Mouse (Mus musculus) adrenal gland, postnatal 0 days (tissue): ENCODE results near the gene Lrrc2. TPM values are rescaled to one million over a fixed set of nuclear protein-coding genes. Genes with fewer than 3 reads are reported as not detected.

Experiments used
- microRNA-seq: library from miRNA; unstranded; fragments of <30 nt; microRNA quantifications from one replicate; pipeline ENCODE4, GENCODE M21; 2016; ENCODE audit warnings: borderline replicate concordance; ENCODE audit not compliant: insufficient number of aligned reads
- polyA plus RNA-seq: library from polyadenylated mRNA; unstranded; fragments of >200 nt; fragmentation: Nextera tagmentation; extraction: Ambion mirVana; gene quantifications from 2 replicates; pipeline ENCODE4 v1.2.1, GENCODE M21; 2015

Gene Lrrc2
- polyA plus RNA-seq: 6.2 and 9.1 TPM in 2 replicates

DNA sequence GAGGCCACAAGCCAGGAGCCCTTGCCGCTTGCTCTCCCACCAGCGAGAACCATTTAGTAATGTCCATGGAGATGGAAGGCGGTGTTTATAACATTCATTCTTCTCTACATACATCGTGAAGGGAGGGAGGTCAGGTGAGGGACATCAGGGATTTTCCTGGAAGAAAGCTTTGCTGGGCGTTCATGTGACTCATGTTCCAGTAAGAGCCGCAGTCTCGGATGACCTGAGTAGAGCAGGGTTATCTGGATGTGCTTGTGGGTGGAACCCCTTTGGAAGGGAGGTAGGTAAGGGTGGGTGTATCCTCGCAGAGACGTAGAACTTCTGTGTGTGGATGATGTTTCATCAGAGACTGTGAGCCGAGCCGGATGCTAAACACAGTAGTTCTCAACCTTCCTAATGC lies at the start of gene Lrrc2:
Lrrc2 (plus strand) TSS at position 149 of the 400 bp plus-strand sequence.

DNA sequence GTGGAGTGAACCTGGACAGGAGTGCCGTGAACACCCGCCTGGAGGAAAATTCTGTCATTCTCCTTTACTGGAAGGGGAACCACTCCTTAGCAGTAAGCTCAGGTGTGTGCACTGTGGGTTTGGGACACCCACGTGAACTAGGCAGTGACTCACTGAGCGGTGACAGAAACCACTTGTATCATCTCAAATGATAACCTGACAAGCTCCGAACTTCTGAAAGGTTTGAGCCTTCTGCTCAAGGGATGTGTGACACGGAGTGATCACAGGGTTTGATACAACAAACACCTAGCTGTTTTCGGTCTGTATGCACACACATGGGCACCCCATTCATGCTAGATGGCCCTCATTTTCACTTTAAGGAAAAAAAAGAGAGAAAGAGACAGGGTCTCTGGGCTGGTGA lies 34.6 kb upstream of the Lrrc2 start, which contains the start of gene Fam240a:
Fam240a (minus strand) TSS at position 76 of the 400 bp plus-strand sequence.

DNA sequence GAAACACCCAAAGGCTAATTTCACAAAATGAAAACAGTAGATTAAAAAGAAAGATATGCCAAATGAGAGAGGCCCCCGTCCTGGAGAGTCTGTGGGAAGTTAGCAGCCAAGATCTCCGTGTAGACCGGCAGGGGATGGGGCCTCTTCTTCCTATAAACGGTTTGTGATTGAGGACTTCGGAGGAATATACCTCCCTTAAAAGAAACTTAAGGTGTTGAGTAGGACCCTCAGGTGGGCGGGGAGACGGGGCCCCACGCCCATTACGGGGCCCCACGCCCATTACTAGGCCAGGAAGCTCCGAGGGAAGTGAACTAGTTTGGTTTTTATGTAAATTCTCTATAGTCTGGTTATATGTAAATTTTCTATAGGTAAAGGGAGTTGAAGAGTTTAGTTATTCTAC lies 5.4 kb upstream of the Lrrc2 start, which contains the start of gene Tdgf1:
Tdgf1 (minus strand) TSS at position 233 of the 400 bp plus-strand sequence.

DNA sequence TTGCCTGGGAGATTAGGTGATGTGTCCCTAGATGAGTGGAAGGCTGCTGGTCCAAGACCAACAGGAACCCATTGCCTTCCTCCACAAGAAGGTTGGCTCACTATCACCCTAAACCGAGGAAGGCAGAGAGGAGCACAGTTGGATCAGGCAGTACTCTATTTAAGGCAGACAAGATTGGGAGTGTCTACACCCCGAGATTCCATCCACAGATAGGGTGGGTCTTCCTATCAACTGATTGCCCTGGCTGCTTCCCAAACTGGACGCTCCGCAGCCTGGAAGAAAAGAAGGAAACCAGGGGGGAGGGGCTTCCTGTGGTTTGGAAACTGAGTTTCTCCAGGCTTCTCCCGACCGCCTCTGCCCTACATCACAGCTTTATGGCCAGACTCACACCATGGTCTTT lies 38.9 kb downstream of the Lrrc2 start, which contains the start of gene Rtp3:
Rtp3 (minus strand) TSS at position 380 of the 400 bp plus-strand sequence.

DNA sequence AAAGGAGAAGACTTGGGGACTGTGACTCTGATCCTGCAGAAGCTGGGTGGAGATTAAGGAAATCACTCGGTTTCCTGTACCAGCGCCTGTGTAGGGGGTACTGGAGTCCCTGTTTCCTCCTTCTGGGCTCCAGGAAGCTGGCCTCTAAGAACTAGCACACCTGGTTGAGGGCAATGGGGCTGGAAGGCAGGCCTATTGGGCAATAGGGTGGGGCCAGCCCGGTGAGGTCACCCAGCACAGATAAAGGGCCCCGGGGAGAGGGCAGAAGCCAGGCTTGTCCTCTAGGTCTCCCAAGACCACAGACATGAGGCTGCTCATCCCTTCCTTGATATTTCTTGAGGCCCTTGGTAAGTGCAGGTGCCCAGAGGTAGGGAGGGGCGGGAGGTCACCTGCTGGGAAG lies 67.7 kb downstream of the Lrrc2 start, which contains the start of gene Ltf:
Ltf (plus strand) TSS at position 250 of the 400 bp plus-strand sequence.

Small RNA genes lying within 50 kb of the gene (microRNA-seq; reads per million reads assigned to microRNA genes)
- not detected for gene Gm24269

Other genes starting within 250 kb of the Lrrc2 start
- 0.62 and 2.2 TPM in 2 replicates for gene Myl3, start 209.7 kb upstream of the Lrrc2 start, polyA plus RNA-seq
- gene Pth1r, start 204.4 kb upstream of the Lrrc2 start, polyA plus RNA-seq: 12.3 and 17.4 TPM in 2 replicates
- not detected in 2 replicates for gene Prss42, start 153.4 kb upstream of the Lrrc2 start, polyA plus RNA-seq
- not detected in 2 replicates for gene Prss44, start 137.6 kb upstream of the Lrrc2 start, polyA plus RNA-seq
- not detected in 2 replicates for gene Prss43, start 124.9 kb upstream of the Lrrc2 start, polyA plus RNA-seq
- gene Prss45, start 117.0 kb upstream of the Lrrc2 start, polyA plus RNA-seq: not detected in 2 replicates
- not detected in 2 replicates for gene Prss46, start 107.0 kb upstream of the Lrrc2 start, polyA plus RNA-seq
- gene Prss50, start 93.6 kb upstream of the Lrrc2 start, polyA plus RNA-seq: 0.51 and 0.66 TPM in 2 replicates
- 1.8 and 2.7 TPM in 2 replicates for gene Als2cl, start 71.7 kb upstream of the Lrrc2 start, polyA plus RNA-seq
- gene Tmie, start 71.4 kb upstream of the Lrrc2 start, polyA plus RNA-seq: 1.7 and 2.1 TPM in 2 replicates
- gene Fam240a, start 34.7 kb upstream of the Lrrc2 start, polyA plus RNA-seq: not detected in 2 replicates
- gene Tdgf1, start 5.4 kb upstream of the Lrrc2 start, polyA plus RNA-seq: 0.25 and 0.27 TPM in 2 replicates
- 0.93 and 1.8 TPM in 2 replicates for gene Rtp3, start 39.0 kb downstream of the Lrrc2 start, polyA plus RNA-seq
- gene Ltf, start 67.7 kb downstream of the Lrrc2 start, polyA plus RNA-seq: 8.4 and 15.2 TPM in 2 replicates
- gene Ccrl2, start 106.0 kb downstream of the Lrrc2 start, polyA plus RNA-seq: 3.7 and 5.8 TPM in 2 replicates
- 29.8 and 36.3 TPM in 2 replicates for gene Lrrfip2, start 166.0 kb downstream of the Lrrc2 start, polyA plus RNA-seq